Mouse (Mus musculus): ENCODE measurements around the gene Gprin1. TPM values are rescaled to one million over a fixed set of nuclear protein-coding genes. Genes with fewer than 3 reads are reported as not detected.

Gene Gprin1
- polyA plus RNA-seq, 1 experiment from 2014 or later: 33.9 TPM

DNA sequence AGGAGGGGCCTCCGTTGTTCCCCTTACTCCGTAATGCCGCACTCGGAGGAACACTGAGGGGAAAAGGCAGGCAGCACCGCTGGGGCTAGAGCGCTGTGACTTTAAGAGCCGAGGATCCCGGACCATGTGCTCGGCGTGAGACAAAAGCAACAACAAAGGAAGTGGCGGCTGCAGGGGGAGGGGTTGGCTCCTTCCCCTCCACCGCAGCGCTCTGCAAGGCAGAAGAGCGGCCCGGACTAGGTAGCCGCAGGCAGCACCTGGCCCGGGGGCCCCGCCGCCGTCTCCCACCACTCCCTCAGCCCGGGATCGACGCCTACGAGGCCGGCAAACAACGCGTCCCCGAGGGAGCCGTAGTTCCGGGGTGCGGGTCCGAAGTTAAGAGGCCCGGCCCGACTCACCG is 62.6 kb downstream of the Gprin1 start:
- ATAC-seq (ENCODE audit: low FRiP score, low read depth): peak; percentile 50
- Histone ChIP-seq H3K36me3 (peaks cover 23% of the 10 kb centered on the region), H3K9ac (peak overlapping the region; percentile 97), H3K9me3 (no peaks in the 10 kb centered on the region), H3K27ac (replicated peaks) (peak overlapping the region; percentile 99), H3K4me1 (replicated peaks) (peaks cover 60% of the 10 kb centered on the region), H3K4me2 (peak overlapping the region; percentile 70), H3K27me3 (no peaks in the 10 kb centered on the region), H3K4me3 (peak overlapping the region; percentile 85)
- WGBS: under 1% methylated on average over 35 of the region's 35 CpGs

Other genes starting within 250 kb of the Gprin1 start
- gene Simc1, start 246.1 kb downstream of the Gprin1 start, polyA plus RNA-seq (2015; fragmentation: Nextera tagmentation; extraction: Ambion mirVana): 22.4 and 24.2 TPM in 2 replicates
- 249 and 256 TPM in 2 replicates for gene 4833439L19Rik, start 184.4 kb downstream of the Gprin1 start, polyA plus RNA-seq (2015; fragmentation: Nextera tagmentation; extraction: Ambion mirVana)
- gene Arl10, start 174.9 kb downstream of the Gprin1 start, polyA plus RNA-seq (2015; fragmentation: Nextera tagmentation; extraction: Ambion mirVana): 105 and 111 TPM in 2 replicates
- 58.0 and 62.0 TPM in 2 replicates for gene Nop16, start 159.8 kb downstream of the Gprin1 start, polyA plus RNA-seq (2015; fragmentation: Nextera tagmentation; extraction: Ambion mirVana)
- 255 and 261 TPM in 2 replicates for gene Higd2a, start 159.7 kb downstream of the Gprin1 start, polyA plus RNA-seq (2015; fragmentation: Nextera tagmentation; extraction: Ambion mirVana)
- gene Cltb, start 138.5 kb downstream of the Gprin1 start, polyA plus RNA-seq (2015; fragmentation: Nextera tagmentation; extraction: Ambion mirVana): 206 and 226 TPM in 2 replicates
- gene Faf2, start 128.1 kb downstream of the Gprin1 start, polyA plus RNA-seq (2015; fragmentation: Nextera tagmentation; extraction: Ambion mirVana): 64.9 and 66.4 TPM in 2 replicates
- 90.7 and 91.5 TPM in 2 replicates for gene Rnf44, start 56.0 kb downstream of the Gprin1 start, polyA plus RNA-seq (2015; fragmentation: Nextera tagmentation; extraction: Ambion mirVana)
- 0.17 and 0.26 TPM in 2 replicates for gene Cdhr2, start 48.4 kb downstream of the Gprin1 start, polyA plus RNA-seq (2015; fragmentation: Nextera tagmentation; extraction: Ambion mirVana)
- gene Sncb, start 16.7 kb upstream of the Gprin1 start, polyA plus RNA-seq (2015; fragmentation: Nextera tagmentation; extraction: Ambion mirVana): 77.2 and 95.2 TPM in 2 replicates
- not detected in 2 replicates for gene Eif4e1b, start 34.1 kb upstream of the Gprin1 start, polyA plus RNA-seq (2015; fragmentation: Nextera tagmentation; extraction: Ambion mirVana)
- 95.7 and 98.3 TPM in 2 replicates for gene Tspan17, start 39.5 kb upstream of the Gprin1 start, polyA plus RNA-seq (2015; fragmentation: Nextera tagmentation; extraction: Ambion mirVana)
- 13.2 and 16.0 TPM in 2 replicates for gene Unc5a, start 199.5 kb upstream of the Gprin1 start, polyA plus RNA-seq (2015; fragmentation: Nextera tagmentation; extraction: Ambion mirVana)

All from hindbrain, embryonic 15.5 days (tissue).